Mouse (Mus musculus): ENCODE data around the gene Commd1. TPM values are rescaled to one million over a fixed set of nuclear protein-coding genes. Genes with fewer than 3 reads are reported as not detected.

Gene Commd1
- polyA plus RNA-seq, 1 experiment from 2014 or later, result 294 TPM

GRCm38 (mm10) chr11:22883676-22884075 is 98.5 kb downstream of the Commd1 start:
- peak overlapping the region; percentile 73; the same call in 1 of the 2 replicates for H3K27ac ChIP-seq (ENCODE audit: low read depth, low read length)
- H3K27me3 ChIP-seq (replicated peaks; ENCODE audit: control insufficient read depth, insufficient read depth, low read length), result no peaks in the 10 kb centered on the region
- no peak overlapping the region for H3K4me3 ChIP-seq (ENCODE audit: low read depth, low read length)
- H3K4me1 ChIP-seq (replicated peaks; ENCODE audit: control insufficient read depth, insufficient read depth, low read length), result 0 out of 2 replicates have a peak, but pooled peaks cover 10% of the 10 kb centered on the region
- no peak for TF ChIP-seq CTCF (IDR thresholded peaks at IDR 0.05; ENCODE audit: low read depth)
- peak; percentile 96 for ATAC-seq
- no peak overlapping the region for H3K9ac ChIP-seq (ENCODE audit: low read depth, low read length)
- H3K4me2 ChIP-seq (replicated peaks; ENCODE audit: low read depth), result no peak overlapping the region
- whole genome bisulfite sequencing, result 35% methylated on average over 2 of the region's 2 CpGs
- no peaks in the 10 kb centered on the region for H3K36me3 ChIP-seq (ENCODE audit: control insufficient read depth, insufficient read depth)
- no peaks in the 10 kb centered on the region for H3K9me3 ChIP-seq (ENCODE audit: control insufficient read depth)

GRCm38 (mm10) chr11:22882926-22883325 is 99.3 kb downstream of the Commd1 start:
- no peaks in the 10 kb centered on the region for H3K9me3 ChIP-seq (ENCODE audit: control insufficient read depth)
- no peak overlapping the region for H3K4me2 ChIP-seq (replicated peaks; ENCODE audit: low read depth)
- ATAC-seq, result 0 out of 2 replicates have a peak, but pooled peaks have one; percentile 11
- no peaks in the 10 kb centered on the region for H3K27me3 ChIP-seq (replicated peaks; ENCODE audit: control insufficient read depth, insufficient read depth, low read length)
- no peak for TF ChIP-seq CTCF (IDR thresholded peaks at IDR 0.05; ENCODE audit: low read depth)
- peak overlapping the region; percentile 36; the same call in 1 of the 2 replicates for H3K27ac ChIP-seq (ENCODE audit: low read depth, low read length)
- H3K36me3 ChIP-seq (ENCODE audit: control insufficient read depth, insufficient read depth), result no peaks in the 10 kb centered on the region
- H3K4me1 ChIP-seq (replicated peaks; ENCODE audit: control insufficient read depth, insufficient read depth, low read length), result 0 out of 2 replicates have a peak, but pooled peaks cover 10% of the 10 kb centered on the region
- no peak overlapping the region for H3K9ac ChIP-seq (ENCODE audit: low read depth, low read length)
- no peak overlapping the region for H3K4me3 ChIP-seq (ENCODE audit: low read depth, low read length)

- H3K9ac ChIP-seq (ENCODE audit: low read depth, low read length), result no peak overlapping the region
- H3K4me3 ChIP-seq (ENCODE audit: low read depth, low read length), result no peak overlapping the region
- no peak for TF ChIP-seq CTCF (IDR thresholded peaks at IDR 0.05; ENCODE audit: low read depth)
- H3K27ac ChIP-seq (ENCODE audit: low read depth, low read length), result no peak overlapping the region
- H3K36me3 ChIP-seq (ENCODE audit: control insufficient read depth, insufficient read depth), result no peaks in the 10 kb centered on the region
- no peaks in the 10 kb centered on the region for H3K27me3 ChIP-seq (replicated peaks; ENCODE audit: control insufficient read depth, insufficient read depth, low read length)
- 53% methylated on average over 3 of the region's 3 CpGs for WGBS
- H3K9me3 ChIP-seq (ENCODE audit: control insufficient read depth), result no peaks in the 10 kb centered on the region
- H3K4me1 ChIP-seq (replicated peaks; ENCODE audit: control insufficient read depth, insufficient read depth, low read length), result 0 out of 2 replicates have a peak, but pooled peaks cover 10% of the 10 kb centered on the region
- no peak for ATAC-seq
- no peak overlapping the region for H3K4me2 ChIP-seq (replicated peaks; ENCODE audit: low read depth)
Observed at GRCm38 (mm10) chr11:22880383-22881172, 101.6 kb downstream of the Commd1 start.

GRCm38 (mm10) chr11:22879645-22880044 is 102.5 kb downstream of the Commd1 start:
- Histone ChIP-seq H3K27me3 (replicated peaks; ENCODE audit: control insufficient read depth, insufficient read depth, low read length) (no peaks in the 10 kb centered on the region), H3K9ac (ENCODE audit: low read depth, low read length) (no peak overlapping the region), H3K4me2 (replicated peaks; ENCODE audit: low read depth) (no peak overlapping the region), H3K9me3 (ENCODE audit: control insufficient read depth) (no peaks in the 10 kb centered on the region), H3K4me3 (ENCODE audit: low read depth, low read length) (no peak overlapping the region), H3K27ac (ENCODE audit: low read depth, low read length) (no peak overlapping the region), H3K36me3 (ENCODE audit: control insufficient read depth, insufficient read depth) (no peaks in the 10 kb centered on the region), H3K4me1 (replicated peaks; ENCODE audit: control insufficient read depth, insufficient read depth, low read length) (0 out of 2 replicates have a peak, but pooled peaks cover 10% of the 10 kb centered on the region)
- no peak for ATAC-seq
- TF ChIP-seq CTCF (IDR thresholded peaks at IDR 0.05; ENCODE audit: low read depth), result no peak
- 79% methylated on average over 4 of the region's 4 CpGs for WGBS

GRCm38 (mm10) chr11:22876680-22877330 is 105.4 kb downstream of the Commd1 start:
- ATAC-seq, result no peak

GRCm38 (mm10) chr11:22875279-22875678 is 106.9 kb downstream of the Commd1 start:
- H3K4me1 ChIP-seq (replicated peaks; ENCODE audit: control insufficient read depth, insufficient read depth, low read length), result 0 out of 2 replicates have a peak, but pooled peaks cover 4% of the 10 kb centered on the region
- no peak overlapping the region for H3K4me2 ChIP-seq (replicated peaks; ENCODE audit: low read depth)
- no peak for ATAC-seq
- H3K4me3 ChIP-seq (ENCODE audit: low read depth, low read length), result no peak overlapping the region
- H3K9me3 ChIP-seq (ENCODE audit: control insufficient read depth), result no peaks in the 10 kb centered on the region
- H3K27me3 ChIP-seq (replicated peaks; ENCODE audit: control insufficient read depth, insufficient read depth, low read length), result no peaks in the 10 kb centered on the region
- H3K36me3 ChIP-seq (ENCODE audit: control insufficient read depth, insufficient read depth), result no peaks in the 10 kb centered on the region
- H3K9ac ChIP-seq (ENCODE audit: low read depth, low read length), result no peak overlapping the region
- 89% methylated on average over 4 of the region's 4 CpGs for WGBS
- no peak for TF ChIP-seq CTCF (IDR thresholded peaks at IDR 0.05; ENCODE audit: low read depth)
- no peak overlapping the region for H3K27ac ChIP-seq (ENCODE audit: low read depth, low read length)

More at GRCm38 (mm10) chr11:22876680-22877330, 105.4 kb downstream of the Commd1 start:
- no peak overlapping the region for H3K9ac ChIP-seq (ENCODE audit: low read depth, low read length)
- H3K36me3 ChIP-seq (ENCODE audit: control insufficient read depth, insufficient read depth), result no peaks in the 10 kb centered on the region
- H3K4me3 ChIP-seq (ENCODE audit: low read depth, low read length), result no peak overlapping the region
- H3K27me3 ChIP-seq (replicated peaks; ENCODE audit: control insufficient read depth, insufficient read depth, low read length), result no peaks in the 10 kb centered on the region
- no peaks in the 10 kb centered on the region for H3K9me3 ChIP-seq (ENCODE audit: control insufficient read depth)
- H3K4me2 ChIP-seq (replicated peaks; ENCODE audit: low read depth), result no peak overlapping the region
- no peak overlapping the region for H3K27ac ChIP-seq (ENCODE audit: low read depth, low read length)
- WGBS, result 77% methylated on average over 3 of the region's 3 CpGs
- H3K4me1 ChIP-seq (replicated peaks; ENCODE audit: control insufficient read depth, insufficient read depth, low read length), result 0 out of 2 replicates have a peak, but pooled peaks cover 10% of the 10 kb centered on the region
- TF ChIP-seq CTCF (IDR thresholded peaks at IDR 0.05; ENCODE audit: low read depth), result no peak

Measured in intestine, postnatal 0 days (tissue).